Mouse (Mus musculus) heart, embryonic 14.5 days (tissue): ENCODE measurements around the gene 1810009A15Rik. TPM values are rescaled to one million over a fixed set of nuclear protein-coding genes. Genes with fewer than 3 reads are reported as not detected.

Source experiments
- ATAC-seq: fragments of 200-750 bp; cut with Nextera tagmentation; 2 replicates; pipeline ENCODE4 v1.8.0; 2017; ENCODE audit warnings: low read depth, moderate TSS enrichment; ENCODE audit not compliant: insufficient number of reproducible peaks, insufficient read depth, low FRiP score
- H3K27ac ChIP-seq, 2 experiments: fragments of 200-500 bp in 1 of 2; fragments of 300-500 bp in 1 of 2; sonication (generic) in 1 of 2; replicated peaks in 1 of 2; 2 replicates each; pipeline ENCODE4 v1.5.1; 2012 to 2014; ENCODE audit warnings: low read depth in 2 of 2, low read length in 2 of 2, control low read depth in 1 of 2, mild to moderate bottlenecking in 1 of 2, mixed read lengths in 1 of 2; ENCODE audit not compliant: control insufficient read depth in 1 of 2, insufficient read depth in 1 of 2
- H3K27me3 ChIP-seq: fragments of 300-500 bp; sonication (generic); 2 replicates; pipeline ENCODE4 v1.6.1; 2014; ENCODE audit warnings: mild to moderate bottlenecking, low read length, control low read depth; ENCODE audit not compliant: control insufficient read depth, insufficient read depth
- H3K36me3 ChIP-seq: fragments of 300-500 bp; sonication (generic); 2 replicates; pipeline ENCODE4 v1.6.1; 2014; ENCODE audit warnings: mild to moderate bottlenecking, control low read depth, low read length, mixed read lengths; ENCODE audit not compliant: control insufficient read depth, insufficient read depth
- H3K4me1 ChIP-seq, 2 experiments: fragments of 200-500 bp in 1 of 2; fragments of 300-500 bp in 1 of 2; sonication (generic) in 1 of 2; 2 replicates each; pipeline ENCODE4 v1.6.1; 2012 to 2014; ENCODE audit warnings: low read length in 2 of 2, control low read depth in 1 of 2, mixed read lengths in 1 of 2; ENCODE audit not compliant: control insufficient read depth in 2 of 2, insufficient read depth in 2 of 2
- H3K4me2 ChIP-seq: fragments of 300-500 bp; sonication (generic); 2 replicates; pipeline ENCODE4 v1.6.1; 2014; ENCODE audit warnings: mild to moderate bottlenecking, low read length
- H3K4me3 ChIP-seq, 2 experiments: fragments of 200-500 bp in 1 of 2; fragments of 300-500 bp in 1 of 2; sonication (generic) in 1 of 2; 2 replicates each; pipeline ENCODE4 v1.5.1; 2012 to 2014; ENCODE audit warnings: low read length in 2 of 2, mild to moderate bottlenecking in 2 of 2, control low read depth in 1 of 2, low read depth in 1 of 2, moderate library complexity in 1 of 2; ENCODE audit not compliant: control insufficient read depth in 1 of 2, insufficient read depth in 1 of 2
- H3K9ac ChIP-seq: fragments of 300-500 bp; sonication (generic); 2 replicates; pipeline ENCODE4 v1.6.1; 2014; ENCODE audit warnings: mild to moderate bottlenecking, low read length
- H3K9me3 ChIP-seq: fragments of 300-500 bp; sonication (generic); 2 replicates; pipeline ENCODE4 v1.6.1; 2016; ENCODE audit warnings: low read length, control low read depth; ENCODE audit not compliant: control insufficient read depth
- WGBS: fragments of 180-500 bp; shearing (Covaris S2); extraction: QIAGEN DNeasy Blood & Tissue Kit; methylation state at CpG from one replicate; pipeline ENCODE4 v1.1.7; 2014; 5-methylcytosine and 5-hydroxymethylcytosine counted together
- polyA plus RNA-seq: library from polyadenylated mRNA; unstranded; fragments of >200 nt; fragmentation: Nextera tagmentation; extraction: Ambion mirVana; gene quantifications from 2 replicates; pipeline ENCODE4 v1.2.1, GENCODE M21; 2014

1810009A15Rik gene
- polyA plus RNA-seq, 1 experiment from 2014 or later = 53.7 TPM

- no peak for ATAC-seq
- 81% methylated on average over 5 of the region's 5 CpGs for WGBS
- Histone ChIP-seq H3K9me3 (no peaks in the 10 kb centered on the region), H3K36me3 (peaks cover 39% of the 10 kb centered on the region), H3K4me2 (no peak overlapping the region), H3K27me3 (no peaks in the 10 kb centered on the region), H3K9ac (no peak overlapping the region), H3K4me3 (no peak overlapping the region), H3K4me1 (peaks cover 9 to 10% of the 10 kb centered on the region in 2 experiments), H3K27ac (no peak overlapping the region)
These were observed 40.3 kb upstream of the 1810009A15Rik start for GRCm38 (mm10) chr19:8848356-8848755.

- H3K27ac ChIP-seq = peak within 1 kb of the TSS; percentile 8 to 58; a peak in 2 of 4 replicates
- H3K4me2 ChIP-seq = peak within 1 kb of the TSS; percentile 30
- no peaks in the 10 kb centered on the region for H3K9me3 ChIP-seq
- H3K27me3 ChIP-seq = no peaks in the 10 kb centered on the region
- peaks cover 33% of the 10 kb centered on the region for H3K36me3 ChIP-seq
- no peak within 1 kb of the TSS for H3K4me3 ChIP-seq
- H3K9ac ChIP-seq = peak within 1 kb of the TSS; percentile 58
- peak; percentile 57; the same call in 1 of the 2 replicates for ATAC-seq
- H3K4me1 ChIP-seq = peaks cover 9 to 10% of the 10 kb centered on the region in 2 experiments
- WGBS = 18% methylated on average over 7 of the region's 7 CpGs
These were observed 38.2 kb upstream of the 1810009A15Rik start, which contains the start of gene Lrrn4cl for GRCm38 (mm10) chr19:8850402-8850901. Gene Lrrn4cl (plus strand): TSS chr19:8850768.

DNA sequence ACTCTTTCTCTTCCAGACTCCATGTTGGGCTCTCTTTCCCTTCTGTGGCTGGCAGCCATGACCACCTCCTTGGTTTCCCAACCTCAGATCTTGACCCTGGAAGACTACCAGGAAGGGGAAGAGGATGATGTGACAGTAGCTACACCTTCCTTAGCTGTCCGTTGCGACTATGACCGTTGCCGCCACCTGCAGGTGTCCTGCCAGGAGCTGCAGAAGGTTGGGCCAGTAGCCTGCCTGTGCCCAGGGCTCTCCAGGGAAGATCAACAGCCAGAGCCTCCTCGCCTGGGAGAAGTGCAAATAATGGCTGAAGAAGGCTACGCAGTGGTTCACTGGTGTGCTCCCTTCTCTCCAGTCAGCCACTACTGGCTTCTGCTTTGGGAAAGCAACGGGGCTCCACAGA is 37.0 kb upstream of the 1810009A15Rik start:
- H3K27ac ChIP-seq = no peak overlapping the region
- no peak overlapping the region for H3K4me2 ChIP-seq
- WGBS = 50% methylated on average over 7 of the region's 7 CpGs
- no peak for ATAC-seq
- no peak overlapping the region for H3K9ac ChIP-seq
- no peaks in the 10 kb centered on the region for H3K9me3 ChIP-seq
- no peak overlapping the region for H3K4me3 ChIP-seq
- H3K36me3 ChIP-seq = peaks cover 21% of the 10 kb centered on the region
- H3K4me1 ChIP-seq = peaks cover 9 to 10% of the 10 kb centered on the region in 2 experiments
- no peaks in the 10 kb centered on the region for H3K27me3 ChIP-seq

- ATAC-seq = no peak
- H3K4me1 ChIP-seq = peaks cover 9 to 10% of the 10 kb centered on the region in 2 experiments
- no peak overlapping the region for H3K4me3 ChIP-seq
- H3K9ac ChIP-seq = no peak overlapping the region
- H3K36me3 ChIP-seq = peaks cover 13% of the 10 kb centered on the region
- H3K9me3 ChIP-seq = no peaks in the 10 kb centered on the region
- no peaks in the 10 kb centered on the region for H3K27me3 ChIP-seq
- no peak overlapping the region for H3K4me2 ChIP-seq
- H3K27ac ChIP-seq = no peak overlapping the region
- 52% methylated on average over 10 of the region's 10 CpGs for WGBS
These were observed 36.3 kb upstream of the 1810009A15Rik start for GRCm38 (mm10) chr19:8852236-8852928.

GRCm38 (mm10) chr19:8853117-8853516 is 35.5 kb upstream of the 1810009A15Rik start:
- Histone ChIP-seq H3K9me3 (no peaks in the 10 kb centered on the region), H3K27ac (no peak overlapping the region), H3K4me3 (no peak overlapping the region), H3K27me3 (no peaks in the 10 kb centered on the region), H3K4me1 (peaks cover 9 to 10% of the 10 kb centered on the region in 2 experiments), H3K9ac (no peak overlapping the region), H3K4me2 (no peak overlapping the region), H3K36me3 (peaks cover 6% of the 10 kb centered on the region)
- no peak for ATAC-seq
- 83% methylated on average over 3 of the region's 3 CpGs for WGBS

GRCm38 (mm10) chr19:8857689-8858088 is 31.0 kb upstream of the 1810009A15Rik start:
- Histone ChIP-seq H3K36me3 (no peaks in the 10 kb centered on the region), H3K4me2 (no peak overlapping the region), H3K9ac (no peak overlapping the region), H3K4me3 (no peak overlapping the region), H3K4me1 (no peaks in the 10 kb centered on the region), H3K27me3 (no peaks in the 10 kb centered on the region), H3K9me3 (no peaks in the 10 kb centered on the region), H3K27ac (no peak overlapping the region)
- ATAC-seq = no peak
- WGBS = 37% methylated on average over 4 of the region's 4 CpGs

DNA sequence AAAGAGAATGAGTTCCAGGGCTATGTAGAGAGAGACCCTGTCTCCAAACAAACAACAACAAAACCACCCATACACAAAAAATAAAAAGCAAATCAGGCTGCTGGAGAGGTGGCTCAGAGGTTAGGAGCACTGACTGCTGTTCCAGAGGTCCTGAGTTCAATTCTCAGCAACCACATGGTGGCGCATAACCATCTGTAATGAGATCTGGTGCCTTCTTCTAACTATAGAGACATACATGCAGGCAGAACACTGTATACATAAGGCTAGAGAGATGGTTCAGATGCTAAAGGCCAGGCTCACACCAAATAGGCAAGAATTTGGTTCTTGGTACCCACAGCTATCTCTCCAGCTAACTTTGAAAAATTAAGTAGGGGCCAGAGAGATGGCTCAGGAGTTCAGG is 29.6 kb upstream of the 1810009A15Rik start:
- no peaks in the 10 kb centered on the region for H3K27me3 ChIP-seq
- no peak overlapping the region for H3K27ac ChIP-seq
- H3K4me1 ChIP-seq = no peaks in the 10 kb centered on the region
- no peak; the same call in 1 of the 2 replicates for ATAC-seq
- H3K9ac ChIP-seq = no peak overlapping the region
- H3K36me3 ChIP-seq = no peaks in the 10 kb centered on the region
- no peak overlapping the region for H3K4me3 ChIP-seq
- 13% methylated on average over 1 of the region's 1 CpGs for WGBS
- H3K9me3 ChIP-seq = no peaks in the 10 kb centered on the region
- no peak overlapping the region for H3K4me2 ChIP-seq
